Comparison of ENCODE assay signal across 9 mouse cellular contexts in genomic region chr7:139467177-139467895, GRCm38 (mm10).
DNase-seq lines count a peak whose midpoint lies in the region; ATAC-seq lines count a peak whose summit lies in the region.
"Had no signal": no experiment of that assay in that cellular context is flagged by ENCODE, and none has a peak within 500 bp of the region (broad histone marks: within the 10 kb centered on the region; RNA-seq: fewer than 3 reads in every experiment).

No protein-coding gene starts in this region.

- no peaks in the 10 kb centered on the region for H3K36me3 ChIP-seq in hindbrain, embryonic 13.5 days
- H3K36me3 ChIP-seq in hindbrain, embryonic 16.5 days (ENCODE audit: control insufficient read depth, insufficient read depth, low read length), result no peaks in the 10 kb centered on the region
- no peaks in the 10 kb centered on the region for H3K36me3 ChIP-seq in heart, embryonic 15.5 days
- no peaks in the 10 kb centered on the region for H3K36me3 ChIP-seq in liver, embryonic 16.5 days (ENCODE audit: control insufficient read depth, insufficient read depth)

- H3K4me2 ChIP-seq in hindbrain, embryonic 13.5 days, result no peak overlapping the region
- no peak overlapping the region for H3K4me2 ChIP-seq in hindbrain, embryonic 16.5 days (ENCODE audit: low read length)
- peak overlapping the region; percentile 14; the same call in 1 of the 2 replicates for H3K4me2 ChIP-seq in heart, embryonic 15.5 days
- H3K4me2 ChIP-seq in liver, embryonic 16.5 days (ENCODE audit: low read depth, low read length), result no peak overlapping the region

- no peak overlapping the region; the same call in 1 of the 2 replicates for H3K27ac ChIP-seq in hindbrain, embryonic 13.5 days
- no peak overlapping the region for H3K27ac ChIP-seq in hindbrain, embryonic 16.5 days (ENCODE audit: low read depth, low read length)
- peak overlapping the region; percentile 98 for H3K27ac ChIP-seq in heart, embryonic 15.5 days
- H3K27ac ChIP-seq in liver, embryonic 16.5 days (ENCODE audit: low read length), result no peak overlapping the region

- H3K9me3 ChIP-seq in hindbrain, embryonic 13.5 days, result no peaks in the 10 kb centered on the region
- H3K9me3 ChIP-seq in hindbrain, embryonic 16.5 days (ENCODE audit: control insufficient read depth, low read length), result no peaks in the 10 kb centered on the region
- no peaks in the 10 kb centered on the region for H3K9me3 ChIP-seq in heart, embryonic 15.5 days (replicated peaks)
- H3K9me3 ChIP-seq in liver, embryonic 16.5 days (replicated peaks; ENCODE audit: control insufficient read depth, low read length), result no peaks in the 10 kb centered on the region

- H3K4me3 ChIP-seq in hindbrain, embryonic 13.5 days, result no peak overlapping the region
- H3K4me3 ChIP-seq in hindbrain, embryonic 16.5 days (ENCODE audit: low read length), result no peak overlapping the region
- no peak overlapping the region for H3K4me3 ChIP-seq in heart, embryonic 15.5 days
- H3K4me3 ChIP-seq in liver, embryonic 16.5 days (ENCODE audit: low read depth, low read length), result no peak overlapping the region

- peak; percentile 82 for DNase-seq in adrenal gland, postnatal 14 days
- no peak for DNase-seq in layer of hippocampus, adult 11-12 months (ENCODE audit: low spot score)
- DNase-seq in thymus, postnatal 36 days, result no peak
- DNase-seq in thymus, postnatal 25 days, result no peak

- WGBS in hindbrain, embryonic 13.5 days, result 83% methylated on average over 10 of the region's 10 CpGs
- WGBS in hindbrain, embryonic 16.5 days, result 74% methylated on average over 10 of the region's 10 CpGs
- 45% methylated on average over 10 of the region's 10 CpGs for WGBS in heart, embryonic 15.5 days
- WGBS in liver, embryonic 16.5 days (ENCODE audit: insufficient replicate concordance), result 35% methylated on average over 10 of the region's 10 CpGs

- no peak for ATAC-seq in hindbrain, embryonic 13.5 days (ENCODE audit: low FRiP score)
- no peak for ATAC-seq in hindbrain, embryonic 16.5 days
- no peak for ATAC-seq in heart, embryonic 15.5 days (replicated peaks; ENCODE audit: insufficient number of reproducible peaks, insufficient read depth, low FRiP score, low read depth)
- ATAC-seq in liver, embryonic 16.5 days (ENCODE audit: low read depth), result peak; percentile 26; the same call in 1 of the 2 replicates

- peaks cover 31% of the 10 kb centered on the region for H3K4me1 ChIP-seq in hindbrain, embryonic 13.5 days (replicated peaks)
- H3K4me1 ChIP-seq in hindbrain, embryonic 16.5 days (ENCODE audit: control insufficient read depth, insufficient read depth, low read depth, low read length), result peaks cover 8% of the 10 kb centered on the region; the same call in 1 of the 2 replicates
- H3K4me1 ChIP-seq in heart, embryonic 15.5 days (replicated peaks), result peaks cover 72% of the 10 kb centered on the region
- H3K4me1 ChIP-seq in liver, embryonic 16.5 days (ENCODE audit: control insufficient read depth, low read depth, low read length), result peaks cover 10% of the 10 kb centered on the region

- peak overlapping the region; percentile 46; the same call in 1 of the 2 replicates for H3K9ac ChIP-seq in hindbrain, embryonic 13.5 days
- no peak overlapping the region for H3K9ac ChIP-seq in hindbrain, embryonic 16.5 days (ENCODE audit: low read depth, low read length)
- no peak overlapping the region for H3K9ac ChIP-seq in heart, embryonic 15.5 days
- H3K9ac ChIP-seq in liver, embryonic 16.5 days (ENCODE audit: low read depth, low read length), result no peak overlapping the region

- H3K27me3 ChIP-seq in hindbrain, embryonic 13.5 days, result no peaks in the 10 kb centered on the region
- H3K27me3 ChIP-seq in hindbrain, embryonic 16.5 days (replicated peaks; ENCODE audit: control insufficient read depth, insufficient read depth, low read length), result no peaks in the 10 kb centered on the region
- H3K27me3 ChIP-seq in heart, embryonic 15.5 days, result no peaks in the 10 kb centered on the region
- H3K27me3 ChIP-seq in liver, embryonic 16.5 days (ENCODE audit: control insufficient read depth, insufficient read depth, low read depth, low read length), result no peaks in the 10 kb centered on the region
- H3K27me3 ChIP-seq: Patski had no signal
